Mouse (Mus musculus) forebrain, embryonic 13.5 days (tissue): ENCODE measurements around the gene Enpp1. TPM values are rescaled to one million over a fixed set of nuclear protein-coding genes. Genes with fewer than 3 reads are reported as not detected.

Source experiments
- ATAC-seq: fragments of 200-750 bp; cut with Nextera tagmentation; 2 replicates; pipeline ENCODE4 v1.8.0; 2017
- H3K27ac ChIP-seq: fragments of 300-500 bp; sonication (generic); 2 replicates; pipeline ENCODE4 v1.5.1; 2015; ENCODE audit warnings: inconsistent platforms, mild to moderate bottlenecking, moderate library complexity
- H3K27me3 ChIP-seq: fragments of 300-500 bp; sonication (generic); 2 replicates; pipeline ENCODE4 v1.6.1; 2015; ENCODE audit warnings: mild to moderate bottlenecking, inconsistent platforms
- H3K36me3 ChIP-seq: fragments of 300-500 bp; sonication (generic); 2 replicates; pipeline ENCODE4 v1.6.1; 2015; ENCODE audit warnings: mild to moderate bottlenecking, inconsistent platforms; ENCODE audit not compliant: poor library complexity, severe bottlenecking
- H3K4me1 ChIP-seq: fragments of 300-500 bp; sonication (generic); 2 replicates; pipeline ENCODE4 v1.6.1; 2015; ENCODE audit warnings: inconsistent platforms
- H3K4me2 ChIP-seq: fragments of 300-500 bp; sonication (generic); 2 replicates; pipeline ENCODE4 v1.6.1; 2015; ENCODE audit warnings: inconsistent platforms, mild to moderate bottlenecking, moderate library complexity
- H3K4me3 ChIP-seq: fragments of 300-500 bp; sonication (generic); 2 replicates; pipeline ENCODE4 v1.5.1; 2015; ENCODE audit warnings: mild to moderate bottlenecking, inconsistent platforms
- H3K9ac ChIP-seq: fragments of 300-500 bp; sonication (generic); 2 replicates; pipeline ENCODE4 v1.6.1; 2015; ENCODE audit warnings: mild to moderate bottlenecking, inconsistent platforms
- H3K9me3 ChIP-seq: fragments of 300-500 bp; sonication (generic); replicated peaks from 2 replicates; pipeline ENCODE4 v1.6.1; 2016; ENCODE audit warnings: inconsistent platforms
- WGBS: fragments of 180-500 bp; shearing (Covaris S2); methylation state at CpG from one replicate; pipeline ENCODE4 v1.1.7; 2015; 5-methylcytosine and 5-hydroxymethylcytosine counted together
- polyA plus RNA-seq: library from polyadenylated mRNA; unstranded; fragments of >200 nt; fragmentation: Nextera tagmentation; extraction: Ambion mirVana; gene quantifications from 2 replicates; pipeline ENCODE4 v1.2.1, GENCODE M21; 2015

Gene Enpp1
- polyA plus RNA-seq, 1 experiment from 2014 or later, result 0.76 TPM

GRCm38 (mm10) chr10:24642796-24643580 lies 69.0 kb downstream of the Enpp1 start:
- Histone ChIP-seq H3K9ac (no peak overlapping the region), H3K4me1 (no peaks in the 10 kb centered on the region), H3K27me3 (no peaks in the 10 kb centered on the region), H3K36me3 (no peaks in the 10 kb centered on the region), H3K9me3 (no peaks in the 10 kb centered on the region), H3K27ac (no peak overlapping the region), H3K4me3 (no peak overlapping the region), H3K4me2 (no peak overlapping the region)
- ATAC-seq, result no peak
- WGBS, result 85% methylated on average over 11 of the region's 11 CpGs

DNA sequence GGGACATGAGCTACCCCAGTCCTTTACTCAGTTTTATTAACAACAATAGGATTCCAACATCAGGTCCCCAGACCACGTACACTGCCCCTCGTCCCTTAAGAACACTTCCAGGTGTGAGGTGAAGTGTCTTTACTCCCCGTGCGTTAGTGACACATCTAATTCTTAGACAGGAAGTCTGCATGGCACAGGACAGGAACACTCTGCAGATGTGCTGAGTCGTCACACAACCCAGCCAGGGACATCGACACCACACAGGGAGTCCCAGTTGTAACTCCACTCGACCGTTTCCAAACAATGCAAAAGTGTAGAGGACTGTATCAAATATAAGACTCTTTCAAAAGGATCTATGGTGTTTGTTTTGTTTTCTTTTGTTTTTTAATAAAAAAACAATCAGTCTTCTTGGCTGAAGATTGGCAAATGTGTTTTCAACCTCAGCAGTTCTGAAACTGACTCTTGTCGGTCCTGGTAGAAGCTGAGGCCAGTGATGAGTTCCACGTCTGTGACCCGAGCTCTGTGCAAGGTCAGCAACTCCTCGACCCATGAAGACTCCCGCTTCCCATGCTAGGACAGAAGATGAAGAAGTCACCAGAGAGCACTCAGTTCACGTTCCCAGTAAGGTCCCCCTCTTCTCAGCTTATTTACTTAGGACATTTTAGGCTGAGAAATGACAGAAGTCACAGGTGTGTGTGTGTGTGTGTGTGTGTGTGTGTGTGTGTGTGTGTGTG lies 70.4 kb downstream of the Enpp1 start:
- H3K27ac ChIP-seq, result no peak overlapping the region
- no peaks in the 10 kb centered on the region for H3K9me3 ChIP-seq
- H3K27me3 ChIP-seq, result no peaks in the 10 kb centered on the region
- H3K4me3 ChIP-seq, result no peak overlapping the region
- H3K36me3 ChIP-seq, result no peaks in the 10 kb centered on the region
- H3K9ac ChIP-seq, result no peak overlapping the region
- no peak for ATAC-seq
- no peak overlapping the region for H3K4me2 ChIP-seq
- H3K4me1 ChIP-seq, result no peaks in the 10 kb centered on the region
- WGBS, result 81% methylated on average over 14 of the region's 14 CpGs

- Histone ChIP-seq H3K27me3 (no peaks in the 10 kb centered on the region), H3K4me3 (no peak overlapping the region), H3K9me3 (no peaks in the 10 kb centered on the region), H3K4me2 (no peak overlapping the region), H3K9ac (no peak overlapping the region), H3K4me1 (no peaks in the 10 kb centered on the region), H3K36me3 (no peaks in the 10 kb centered on the region), H3K27ac (no peak overlapping the region)
- ATAC-seq, result no peak
- WGBS, result 87% methylated on average over 6 of the region's 6 CpGs
Observed at GRCm38 (mm10) chr10:24640186-24640875, 71.6 kb downstream of the Enpp1 start.

- Histone ChIP-seq H3K27ac (no peak overlapping the region), H3K4me2 (no peak overlapping the region), H3K27me3 (no peaks in the 10 kb centered on the region), H3K4me3 (no peak overlapping the region), H3K9me3 (no peaks in the 10 kb centered on the region), H3K4me1 (no peaks in the 10 kb centered on the region), H3K36me3 (no peaks in the 10 kb centered on the region), H3K9ac (no peak overlapping the region)
- ATAC-seq, result 0 out of 2 replicates have a peak, but pooled peaks have one; percentile 21
- WGBS, result 60% methylated on average over 7 of the region's 7 CpGs
Observed at GRCm38 (mm10) chr10:24639596-24639995, 72.4 kb downstream of the Enpp1 start.

DNA sequence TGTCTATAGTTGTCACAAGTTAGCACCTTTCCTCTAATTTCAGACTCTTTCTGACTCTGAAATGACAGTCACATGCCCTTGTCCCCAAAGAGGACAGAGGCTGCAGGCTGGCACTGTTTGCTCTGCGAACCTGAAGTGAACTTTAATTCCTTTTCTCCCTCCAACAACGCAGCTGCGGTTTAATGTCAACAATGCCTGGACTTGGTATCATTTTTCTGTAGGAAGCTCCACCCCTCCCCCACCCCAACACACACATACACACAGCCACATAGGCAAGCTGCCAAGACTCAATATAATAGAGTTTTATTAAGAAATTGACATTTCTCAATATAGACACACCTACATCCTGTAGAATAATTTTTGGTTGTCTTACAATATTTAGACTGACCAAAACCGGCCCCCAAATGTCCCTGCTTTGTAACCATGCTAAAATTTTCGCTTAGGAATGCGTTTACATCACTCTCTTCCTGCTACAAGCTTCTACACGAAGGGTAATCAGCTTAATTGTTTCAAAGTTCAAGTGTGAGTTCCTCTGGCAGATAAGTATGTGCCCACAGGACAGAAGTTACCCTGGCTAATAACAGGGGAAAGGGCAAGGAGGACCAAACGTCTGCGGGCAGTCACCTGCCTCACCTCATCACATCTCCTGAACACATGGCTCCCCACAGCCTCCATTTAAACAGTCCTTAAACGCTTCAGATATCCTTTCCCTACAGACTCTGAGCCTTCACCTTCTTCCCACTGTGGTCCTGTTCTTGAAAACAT lies 73.5 kb downstream of the Enpp1 start:
- no peak overlapping the region for H3K4me3 ChIP-seq
- H3K27me3 ChIP-seq, result no peaks in the 10 kb centered on the region
- 67% methylated on average over 10 of the region's 10 CpGs for WGBS
- ATAC-seq, result no peak
- no peaks in the 10 kb centered on the region for H3K9me3 ChIP-seq
- no peaks in the 10 kb centered on the region for H3K36me3 ChIP-seq
- H3K27ac ChIP-seq, result no peak overlapping the region
- H3K4me2 ChIP-seq, result no peak overlapping the region
- no peak overlapping the region for H3K9ac ChIP-seq
- no peaks in the 10 kb centered on the region for H3K4me1 ChIP-seq

DNA sequence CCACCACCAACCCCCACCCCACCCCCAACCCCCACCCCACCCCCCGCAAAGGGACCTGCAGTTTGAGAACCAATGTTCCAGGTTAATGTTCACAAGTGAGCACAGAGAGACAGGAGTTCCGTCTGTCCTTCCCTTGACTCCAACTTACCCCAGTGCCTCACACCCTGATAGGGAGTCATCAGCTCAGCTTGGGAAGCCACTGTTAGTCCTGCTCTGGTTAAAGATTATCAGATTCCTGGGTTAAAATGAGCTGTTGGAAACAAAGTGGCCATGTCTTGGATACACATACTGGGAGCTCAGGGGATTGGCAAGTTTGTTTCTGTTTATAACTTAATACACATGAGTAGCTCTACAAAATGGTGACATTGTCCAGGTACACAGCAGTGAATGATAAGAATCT lies 75.0 kb downstream of the Enpp1 start:
- no peak for ATAC-seq
- Histone ChIP-seq H3K36me3 (no peaks in the 10 kb centered on the region), H3K27ac (no peak overlapping the region), H3K9me3 (no peaks in the 10 kb centered on the region), H3K4me3 (no peak overlapping the region), H3K4me1 (no peaks in the 10 kb centered on the region), H3K27me3 (no peaks in the 10 kb centered on the region), H3K4me2 (no peak overlapping the region), H3K9ac (no peak overlapping the region)
- 92% methylated on average over 2 of the region's 2 CpGs for WGBS

GRCm38 (mm10) chr10:24635884-24636283 lies 76.1 kb downstream of the Enpp1 start:
- no peaks in the 10 kb centered on the region for H3K36me3 ChIP-seq
- H3K4me1 ChIP-seq, result no peaks in the 10 kb centered on the region
- ATAC-seq, result no peak
- whole genome bisulfite sequencing, result 94% methylated on average over 10 of the region's 10 CpGs
- no peak overlapping the region for H3K27ac ChIP-seq
- no peak overlapping the region for H3K9ac ChIP-seq
- no peaks in the 10 kb centered on the region for H3K9me3 ChIP-seq
- no peak overlapping the region for H3K4me2 ChIP-seq
- no peaks in the 10 kb centered on the region for H3K27me3 ChIP-seq
- H3K4me3 ChIP-seq, result no peak overlapping the region

- Histone ChIP-seq H3K4me1 (peaks cover 2% of the 10 kb centered on the region; the same call in 1 of the 2 replicates), H3K27ac (no peak overlapping the region), H3K9me3 (no peaks in the 10 kb centered on the region), H3K4me3 (no peak overlapping the region), H3K9ac (no peak overlapping the region), H3K27me3 (no peaks in the 10 kb centered on the region), H3K36me3 (no peaks in the 10 kb centered on the region), H3K4me2 (no peak overlapping the region)
- no peak for ATAC-seq
- 91% methylated on average over 11 of the region's 11 CpGs for WGBS
Observed at GRCm38 (mm10) chr10:24635331-24635815, 76.6 kb downstream of the Enpp1 start.

DNA sequence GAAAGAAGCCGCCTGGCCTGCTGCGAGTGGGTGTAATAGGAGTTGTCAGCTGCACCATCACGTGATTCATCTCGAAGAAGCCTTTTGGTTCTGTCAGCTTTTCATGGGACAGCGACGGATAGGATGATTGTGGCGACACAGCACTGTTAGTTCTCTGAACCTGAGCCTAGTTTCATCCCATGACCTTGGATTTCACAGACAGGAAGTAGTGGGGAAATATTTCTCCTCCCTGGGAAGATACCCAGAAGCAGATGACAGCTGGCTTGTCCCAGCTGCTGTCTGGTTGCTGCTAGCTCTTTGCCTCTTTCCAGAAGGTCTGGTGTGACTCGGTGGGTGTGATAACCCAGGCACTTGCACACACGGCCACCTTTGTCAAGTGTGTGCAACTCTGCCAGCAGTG lies 77.7 kb downstream of the Enpp1 start:
- Histone ChIP-seq H3K36me3 (no peaks in the 10 kb centered on the region), H3K9me3 (no peaks in the 10 kb centered on the region), H3K4me1 (peaks cover 4% of the 10 kb centered on the region; the same call in 1 of the 2 replicates), H3K27me3 (no peaks in the 10 kb centered on the region), H3K4me3 (no peak overlapping the region), H3K9ac (no peak overlapping the region), H3K27ac (no peak overlapping the region), H3K4me2 (no peak overlapping the region)
- 86% methylated on average over 9 of the region's 9 CpGs for WGBS
- ATAC-seq, result no peak

DNA sequence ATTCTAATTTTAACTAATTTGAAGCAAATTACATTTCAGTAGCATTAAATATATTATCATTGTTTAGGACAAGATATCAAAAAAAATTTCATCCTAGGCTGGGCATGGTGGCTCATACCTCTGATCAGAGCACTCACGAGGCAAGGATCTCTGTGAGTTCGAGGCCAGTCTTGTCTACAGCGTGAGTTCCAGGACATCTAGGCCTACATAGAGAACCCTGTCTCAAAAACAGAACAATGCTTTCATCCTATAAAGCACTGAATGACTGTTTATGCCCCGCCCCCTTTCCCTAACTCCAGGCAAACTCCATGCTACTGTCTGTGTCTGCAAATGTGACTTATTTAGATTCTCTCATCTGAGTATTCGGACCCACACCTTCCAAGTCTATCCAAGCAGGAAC lies 80.8 kb downstream of the Enpp1 start:
- Histone ChIP-seq H3K9ac (no peak overlapping the region), H3K9me3 (no peaks in the 10 kb centered on the region), H3K4me2 (no peak overlapping the region), H3K27ac (no peak overlapping the region), H3K27me3 (no peaks in the 10 kb centered on the region), H3K4me1 (peaks cover 4% of the 10 kb centered on the region; the same call in 1 of the 2 replicates), H3K36me3 (no peaks in the 10 kb centered on the region), H3K4me3 (no peak overlapping the region)
- peak; percentile 54; the same call in 1 of the 2 replicates for ATAC-seq
- WGBS, result 92% methylated on average over 5 of the region's 5 CpGs

DNA sequence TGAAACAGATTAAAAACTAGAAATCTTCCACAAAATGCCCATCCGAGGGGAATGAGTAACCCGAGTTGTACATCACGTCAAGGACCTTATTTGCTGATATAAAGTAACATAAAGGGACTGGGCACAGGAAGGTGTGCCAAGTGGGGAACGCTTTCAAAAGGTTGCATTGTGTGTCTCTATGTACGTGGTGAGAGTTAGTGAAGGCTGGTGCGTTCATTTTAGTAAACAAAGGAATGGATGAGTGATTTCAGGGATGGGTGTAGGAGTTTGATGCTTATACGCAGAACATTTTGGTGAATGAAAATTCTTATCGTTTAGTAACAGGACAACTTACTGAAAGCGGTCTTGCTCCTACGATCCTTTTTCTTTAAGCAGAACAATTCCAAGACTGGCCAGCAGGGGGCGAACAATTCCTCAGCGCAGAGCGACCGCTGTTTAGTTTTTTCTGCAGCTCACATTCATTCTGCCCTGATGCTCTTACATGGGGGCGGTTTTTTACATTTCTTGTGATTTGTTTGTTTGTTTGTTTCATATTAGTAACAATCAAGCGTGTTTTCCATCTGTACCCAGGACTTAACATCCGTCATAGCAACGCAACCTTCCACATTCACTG lies 81.4 kb downstream of the Enpp1 start:
- no peak overlapping the region for H3K27ac ChIP-seq
- no peaks in the 10 kb centered on the region for H3K27me3 ChIP-seq
- no peaks in the 10 kb centered on the region for H3K36me3 ChIP-seq
- 21% methylated on average over 18 of the region's 18 CpGs for WGBS
- H3K9me3 ChIP-seq, result no peaks in the 10 kb centered on the region
- H3K9ac ChIP-seq, result no peak overlapping the region
- H3K4me1 ChIP-seq, result peaks cover 4% of the 10 kb centered on the region; the same call in 1 of the 2 replicates
- peak overlapping the region; percentile 45 for H3K4me2 ChIP-seq
- peak overlapping the region; percentile 18 for H3K4me3 ChIP-seq
- ATAC-seq, result peak; percentile 70
